Mouse (Mus musculus): ENCODE measurements at regions not wholly inside any gene's neighbourhood (a gene's known extent, or its start where the extent isn't known, plus 50 kb on each side); places are given as distances from the start of the nearest gene placed in this dataset.
A peak's percentile ranks its signal among the peaks of the same experiment; 100 is the strongest.
"Not testable (repeated sequence)": the region's sequence is repeated elsewhere in the genome, so short reads cannot be mapped to it uniquely, and the experiment has no call there.

- DNase-seq, result not testable (repeated sequence)
Measured at GRCm38 (mm10) chr13:65375273-65375672, 96.7 kb downstream of the Zfp369 start.

- not testable (repeated sequence) for DNase-seq
Measured at GRCm38 (mm10) chr13:65379411-65379810, 100.8 kb downstream of the Zfp369 start.

GRCm38 (mm10) chr13:65414990-65415389, 97.5 kb upstream of the Gm10139 start:
- DNase-seq, result not testable (repeated sequence)

GRCm38 (mm10) chr13:65420201-65420600, 92.3 kb upstream of the Gm10139 start:
- peak; percentile 3 to 10 for DNase-seq

All from kidney, postnatal 4 days (tissue).